Mouse (Mus musculus): ENCODE measurements around the gene Stx6. TPM values are rescaled to one million over a fixed set of nuclear protein-coding genes. Genes with fewer than 3 reads are reported as not detected.

Gene Stx6
- polyA plus RNA-seq (2015; fragmentation: Nextera tagmentation; extraction: Ambion mirVana): 73.1 and 78.0 TPM in 2 replicates

GRCm38 (mm10) chr1:155158141-155158969 is at the start of gene Stx6:
Stx6 (plus strand) TSS chr1:155158715.

GRCm38 (mm10) chr1:155146572-155146980 is 11.9 kb upstream of the Stx6 start, which contains the start of gene Mr1:
Mr1 (minus strand) TSS chr1:155146814.

GRCm38 (mm10) chr1:155243797-155244770 is 85.6 kb downstream of the Stx6 start, which contains the start of gene BC034090:
BC034090 (minus strand) TSS chr1:155244444.

Other genes starting within 250 kb of the Stx6 start
- gene Ier5, start 59.1 kb upstream of the Stx6 start, polyA plus RNA-seq (2015; fragmentation: Nextera tagmentation; extraction: Ambion mirVana): 5.1 and 6.3 TPM in 2 replicates
- 2.9 and 3.0 TPM in 2 replicates for gene Mr1, start 11.9 kb upstream of the Stx6 start, polyA plus RNA-seq (2015; fragmentation: Nextera tagmentation; extraction: Ambion mirVana)
- 2.5 and 2.6 TPM in 2 replicates for gene BC034090, start 85.7 kb downstream of the Stx6 start, polyA plus RNA-seq (2015; fragmentation: Nextera tagmentation; extraction: Ambion mirVana)